Mouse (Mus musculus) spleen, adult 2 months (tissue): ENCODE results near the gene Acot3. TPM values are rescaled to one million over a fixed set of nuclear protein-coding genes. Genes with fewer than 3 reads are reported as not detected.
"Not testable (repeated sequence)": the region's sequence is repeated elsewhere in the genome, so short reads cannot be mapped to it uniquely, and the experiment has no call there.

Experiments
- DNase-seq, 2 experiments: peaks; one replicate each; pipeline versions ENCODE4 v3.0.0 to v3.0.0-alpha.2; 2012 to 2021; ENCODE audit warnings: low spot score in 2 of 2, low read depth in 1 of 2
- H3K27ac ChIP-seq: fragments of 200-500 bp; 2 replicates; pipeline ENCODE4 v1.5.1; 2012; ENCODE audit warnings: low read length, inconsistent platforms; ENCODE audit not compliant: insufficient read depth
- H3K27me3 ChIP-seq: fragments of 200-500 bp; 2 replicates; pipeline ENCODE4 v1.6.1; 2012; ENCODE audit warnings: mild to moderate bottlenecking, moderate library complexity, low read length, inconsistent platforms; ENCODE audit not compliant: control insufficient read depth, insufficient read depth
- H3K36me3 ChIP-seq: fragments of 200-500 bp; 2 replicates; pipeline ENCODE4 v1.6.1; 2012; ENCODE audit warnings: mild to moderate bottlenecking, low read length, inconsistent platforms; ENCODE audit not compliant: control insufficient read depth, insufficient read depth
- H3K4me1 ChIP-seq: fragments of 200-500 bp; 2 replicates; pipeline ENCODE4 v1.6.1; 2011; ENCODE audit warnings: inconsistent platforms; ENCODE audit not compliant: control insufficient read depth, insufficient read depth, insufficient read length
- H3K4me3 ChIP-seq: fragments of 200-500 bp; 2 replicates; pipeline ENCODE4 v1.5.1; 2011; ENCODE audit warnings: mild to moderate bottlenecking, inconsistent platforms; ENCODE audit not compliant: insufficient read depth, insufficient read length; ENCODE audit errors: extremely low read depth
- CTCF ChIP-seq: fragments of 200-500 bp; IDR thresholded peaks from 2 replicates; pipeline ENCODE4 v1.5.1; 2011; ENCODE audit warnings: mild to moderate bottlenecking, inconsistent platforms; ENCODE audit not compliant: insufficient read depth, insufficient read length, insufficient replicate concordance; ENCODE audit errors: extremely low read depth
- POLR2A ChIP-seq: fragments of 200-500 bp; IDR thresholded peaks from 2 replicates; pipeline ENCODE4 v1.6.1; 2011; ENCODE audit warnings: low read depth, low read length, inconsistent platforms
- WGBS: fragments of 180-500 bp; shearing (Covaris S2); methylation state at CpG from one replicate; pipeline ENCODE4 v1.1.7; 2018; 5-methylcytosine and 5-hydroxymethylcytosine counted together
- polyA plus RNA-seq: library from polyadenylated mRNA; depleted of rRNA; stranded (reverse); fragments of >200 nt; gene quantifications from 2 replicates; pipeline ENCODE4 v1.2.3, GENCODE M21; 2012

Gene Acot3
- polyA plus RNA-seq, 1 experiment, result not detected

DNA sequence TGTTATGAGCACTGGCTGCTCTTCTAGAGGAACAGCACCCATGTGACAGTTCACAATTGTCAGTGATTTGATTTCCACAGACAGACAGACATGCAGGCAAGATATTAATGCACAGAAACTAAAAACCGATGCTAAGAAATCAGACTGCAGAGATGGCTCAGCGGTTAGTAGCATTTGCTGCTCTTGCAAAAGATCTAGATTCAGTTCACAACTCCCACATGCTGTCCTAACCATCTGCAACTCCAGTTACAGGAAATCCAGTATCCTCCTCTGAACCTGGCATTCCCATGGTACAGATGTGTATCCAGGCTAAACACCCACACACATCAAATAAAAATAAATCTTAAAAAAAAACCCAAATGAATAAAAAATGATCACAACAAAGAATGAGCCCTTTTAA, 19.8 kb downstream of the Acot3 start:
- peaks cover 2% of the 10 kb centered on the region; the same call in 1 of the 2 replicates for H3K27me3 ChIP-seq
- no peak overlapping the region for H3K4me3 ChIP-seq
- DNase-seq, result no peak
- 83% methylated on average over 2 of the region's 2 CpGs for WGBS
- no peak overlapping the region for H3K27ac ChIP-seq
- no peaks in the 10 kb centered on the region for H3K36me3 ChIP-seq
- H3K4me1 ChIP-seq, result no peaks in the 10 kb centered on the region
- no peak for TF ChIP-seq CTCF
- no peak for TF ChIP-seq POLR2A

DNA sequence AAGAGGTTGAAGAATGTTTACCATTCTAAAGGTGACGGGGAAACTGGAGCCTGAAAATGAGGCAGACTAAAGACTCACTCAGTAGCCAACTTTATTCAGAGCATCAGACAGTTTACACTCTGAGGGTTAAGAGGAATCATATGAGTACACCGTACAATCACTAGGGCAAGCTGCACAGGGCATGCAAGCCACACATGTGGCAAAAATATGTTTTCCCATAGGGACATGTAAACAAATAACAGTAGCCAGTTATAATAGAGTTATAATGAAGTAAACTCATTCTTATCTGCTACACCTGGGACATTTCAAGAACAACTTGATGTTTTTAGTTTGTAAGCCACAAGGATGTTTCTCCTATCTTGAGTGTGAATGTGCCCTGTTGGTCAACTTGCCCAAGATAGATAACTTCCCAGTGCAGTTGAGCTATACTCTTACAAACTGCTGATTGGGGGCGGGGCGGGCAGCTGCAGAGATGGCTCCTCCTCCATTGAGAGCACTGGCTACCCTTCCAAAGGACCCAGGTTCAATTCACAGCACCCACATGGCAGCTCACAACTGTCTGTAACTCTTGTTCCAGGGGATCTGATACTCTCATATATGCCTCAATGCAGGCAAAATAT, 25.5 kb downstream of the Acot3 start:
- no peak overlapping the region for H3K27ac ChIP-seq
- H3K4me3 ChIP-seq, result no peak overlapping the region
- no peaks in the 10 kb centered on the region for H3K27me3 ChIP-seq
- H3K4me1 ChIP-seq, result no peaks in the 10 kb centered on the region
- TF ChIP-seq POLR2A (no peak), CTCF (no peak)
- no peak for DNase-seq
- 93% methylated on average over 4 of the region's 4 CpGs for WGBS
- H3K36me3 ChIP-seq, result no peaks in the 10 kb centered on the region

- TF ChIP-seq CTCF, result no peak
- no peak for TF ChIP-seq POLR2A
- no peak for DNase-seq
- Histone ChIP-seq H3K27ac (no peak overlapping the region), H3K4me3 (no peak overlapping the region), H3K4me1 (no peaks in the 10 kb centered on the region), H3K27me3 (no peaks in the 10 kb centered on the region), H3K36me3 (no peaks in the 10 kb centered on the region)
- 89% methylated on average over 2 of the region's 2 CpGs for WGBS
Measured at GRCm38 (mm10) chr12:84083842-84084241, 31.9 kb downstream of the Acot3 start.

GRCm38 (mm10) chr12:84084581-84084980, 32.6 kb downstream of the Acot3 start:
- H3K4me1 ChIP-seq, result no peaks in the 10 kb centered on the region
- no peaks in the 10 kb centered on the region for H3K27me3 ChIP-seq
- H3K36me3 ChIP-seq, result no peaks in the 10 kb centered on the region
- H3K4me3 ChIP-seq, result no peak overlapping the region
- TF ChIP-seq POLR2A (no peak), CTCF (no peak)
- 90% methylated on average over 4 of the region's 4 CpGs for WGBS
- no peak for DNase-seq
- H3K27ac ChIP-seq, result no peak overlapping the region

- DNase-seq, H3K4me3 ChIP-seq, H3K27me3 ChIP-seq, H3K4me1 ChIP-seq, H3K27ac ChIP-seq, H3K36me3 ChIP-seq: not testable (repeated sequence)
- 93% methylated on average over 5 of the region's 5 CpGs for WGBS
Measured at GRCm38 (mm10) chr12:84094666-84095065, 42.7 kb downstream of the Acot3 start.

GRCm38 (mm10) chr12:84099605-84100004, 47.7 kb downstream of the Acot3 start:
- Histone ChIP-seq H3K27me3 (no peaks in the 10 kb centered on the region), H3K36me3 (no peaks in the 10 kb centered on the region), H3K4me3 (no peak overlapping the region), H3K27ac (no peak overlapping the region), H3K4me1 (peaks cover 3% of the 10 kb centered on the region; the same call in 1 of the 2 replicates)
- TF ChIP-seq CTCF, result no peak
- TF ChIP-seq POLR2A, result no peak
- 93% methylated on average over 2 of the region's 2 CpGs for WGBS
- DNase-seq, result no peak

GRCm38 (mm10) chr12:84100071-84100470, 48.1 kb downstream of the Acot3 start:
- H3K4me1 ChIP-seq, result peaks cover 3% of the 10 kb centered on the region; the same call in 1 of the 2 replicates
- DNase-seq, result no peak
- no peak overlapping the region for H3K27ac ChIP-seq
- H3K36me3 ChIP-seq, result no peaks in the 10 kb centered on the region
- H3K4me3 ChIP-seq, result no peak overlapping the region
- 66% methylated on average over 1 of the region's 1 CpGs for WGBS
- no peaks in the 10 kb centered on the region for H3K27me3 ChIP-seq
- no peak for TF ChIP-seq CTCF

DNA sequence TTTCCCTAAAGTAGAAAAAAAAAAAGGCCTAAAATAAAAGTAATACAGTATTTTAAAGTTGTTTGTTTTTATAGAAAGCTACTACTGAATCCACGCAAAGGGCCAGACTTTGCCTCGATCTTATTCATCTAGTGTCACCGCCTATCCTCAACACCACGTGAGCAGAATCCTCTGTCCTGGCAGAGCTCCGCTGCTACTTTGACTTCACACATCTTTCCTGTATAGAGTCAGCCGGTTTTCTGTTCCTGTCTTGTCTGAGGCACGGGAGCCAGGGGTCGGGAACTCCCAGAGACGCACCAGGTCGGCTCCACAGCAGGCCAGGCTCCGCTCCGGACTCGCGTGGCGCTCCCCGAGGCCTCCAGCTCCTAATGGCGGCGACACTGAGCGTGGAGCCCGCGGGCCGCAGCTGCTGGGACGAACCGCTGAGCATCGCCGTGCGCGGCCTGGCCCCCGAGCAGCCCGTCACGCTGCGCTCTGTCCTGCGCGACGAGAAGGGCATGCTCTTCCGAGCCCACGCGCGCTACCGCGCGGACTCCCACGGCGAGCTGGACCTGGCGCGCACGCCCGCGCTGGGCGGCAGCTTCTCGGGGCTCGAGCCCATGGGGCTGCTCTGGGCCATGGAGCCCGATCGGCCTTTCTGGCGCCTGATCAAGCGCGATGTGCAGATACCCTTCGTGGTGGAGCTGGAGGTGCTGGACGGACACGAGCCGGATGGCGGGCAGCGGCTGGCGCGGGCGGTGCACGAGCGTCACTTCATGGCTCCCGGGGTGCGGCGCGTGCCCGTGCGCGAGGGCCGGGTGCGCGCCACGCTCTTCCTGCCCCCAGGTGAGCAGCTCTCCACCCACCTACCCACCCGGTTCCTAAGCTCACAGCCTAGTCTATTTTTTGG, 48.9 kb downstream of the Acot3 start, which contains the start of gene Acot6:
TSS of gene Acot6 (plus strand) at position 51 of the 889 bp plus-strand sequence.
- not testable (repeated sequence) for H3K36me3 ChIP-seq, H3K4me1 ChIP-seq, H3K27me3 ChIP-seq, H3K27ac ChIP-seq
- WGBS, result under 1% methylated on average over 79 of the region's 80 CpGs
- peak; percentile 6 to 17 for DNase-seq
- H3K4me3 ChIP-seq, result peak within 1 kb of the TSS; percentile 54
